Mouse (Mus musculus): ENCODE data around the gene Pik3ip1. TPM values are rescaled to one million over a fixed set of nuclear protein-coding genes. Genes with fewer than 3 reads are reported as not detected.

The Pik3ip1 gene
- total RNA-seq, 2 experiments from 2014 or later: 30.2 to 63.1 TPM

- ATAC-seq (replicated peaks; ENCODE audit: poor library complexity, severe bottlenecking): no peak
Measured at GRCm38 (mm10) chr11:3301075-3301474, 29.1 kb upstream of the Pik3ip1 start.

DNA sequence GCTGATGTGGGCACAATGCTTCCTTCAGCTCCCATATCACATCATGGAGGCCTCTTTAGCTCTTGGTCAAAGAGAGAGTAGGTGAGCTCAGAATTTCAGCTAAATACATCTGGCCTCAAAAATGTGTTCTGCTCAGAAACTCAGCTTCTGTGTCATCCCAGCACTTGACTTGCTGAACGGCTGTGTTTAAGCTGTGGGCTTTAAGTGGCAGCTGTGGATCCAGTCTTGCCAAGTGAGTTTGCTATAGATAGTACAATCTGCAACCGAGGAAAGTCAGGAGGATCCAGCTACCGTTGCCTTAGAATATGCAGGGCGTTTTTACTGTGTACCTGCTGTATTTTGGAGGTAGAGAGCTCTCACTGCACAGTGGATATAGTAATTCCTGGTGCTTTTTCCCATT, 27.8 kb upstream of the Pik3ip1 start:
- no peak for ATAC-seq (replicated peaks; ENCODE audit: poor library complexity, severe bottlenecking)

GRCm38 (mm10) chr11:3302792-3303191, 27.4 kb upstream of the Pik3ip1 start:
- no peak for ATAC-seq (replicated peaks; ENCODE audit: poor library complexity, severe bottlenecking)

GRCm38 (mm10) chr11:3305821-3306220, 24.4 kb upstream of the Pik3ip1 start:
- ATAC-seq (replicated peaks; ENCODE audit: poor library complexity, severe bottlenecking): no peak

DNA sequence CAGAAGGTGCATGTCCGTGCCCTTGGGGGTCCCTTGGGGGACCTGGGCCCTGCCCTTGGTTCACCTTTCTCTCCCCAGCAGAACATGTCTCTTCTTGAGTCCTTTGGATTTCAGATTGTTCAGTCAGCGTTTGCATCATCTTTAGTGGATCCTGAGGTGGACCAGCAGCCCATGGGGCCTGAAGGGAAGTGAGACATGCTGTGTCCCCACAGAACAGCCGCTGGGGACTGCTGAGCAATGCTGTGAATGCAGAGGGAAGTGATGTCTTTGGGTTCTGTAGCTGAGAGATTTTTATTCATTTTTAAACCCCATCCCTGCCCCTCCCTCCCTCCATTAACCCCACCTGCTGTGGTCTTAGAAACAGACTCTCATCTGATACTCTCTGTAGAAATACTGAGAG, 22.3 kb upstream of the Pik3ip1 start:
- peak; percentile 83 for ATAC-seq (replicated peaks; ENCODE audit: poor library complexity, severe bottlenecking)

DNA sequence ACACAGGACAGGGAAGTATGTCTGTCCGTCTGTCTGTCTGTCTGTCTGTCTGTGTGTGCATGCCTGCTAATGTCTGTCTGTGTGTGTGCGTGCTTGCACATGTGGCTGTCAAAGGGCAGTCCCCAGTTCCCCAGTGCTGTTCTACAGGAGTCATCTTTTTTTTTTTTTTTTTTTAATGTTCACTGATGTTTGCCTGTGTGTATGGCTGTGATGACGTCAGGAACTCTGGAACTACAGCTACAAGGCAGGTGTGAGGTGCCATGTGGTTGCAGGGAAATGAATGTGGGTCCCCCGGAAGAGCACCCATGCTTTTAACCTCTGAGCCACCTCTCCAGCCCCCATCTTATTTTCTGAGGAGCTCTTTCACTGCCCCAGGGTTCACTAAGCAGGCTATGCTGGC, 20.3 kb upstream of the Pik3ip1 start:
- ATAC-seq (replicated peaks; ENCODE audit: poor library complexity, severe bottlenecking): no peak

GRCm38 (mm10) chr11:3310789-3311585, 19.2 kb upstream of the Pik3ip1 start:
- peak; percentile 34 for ATAC-seq (replicated peaks; ENCODE audit: poor library complexity, severe bottlenecking)

DNA sequence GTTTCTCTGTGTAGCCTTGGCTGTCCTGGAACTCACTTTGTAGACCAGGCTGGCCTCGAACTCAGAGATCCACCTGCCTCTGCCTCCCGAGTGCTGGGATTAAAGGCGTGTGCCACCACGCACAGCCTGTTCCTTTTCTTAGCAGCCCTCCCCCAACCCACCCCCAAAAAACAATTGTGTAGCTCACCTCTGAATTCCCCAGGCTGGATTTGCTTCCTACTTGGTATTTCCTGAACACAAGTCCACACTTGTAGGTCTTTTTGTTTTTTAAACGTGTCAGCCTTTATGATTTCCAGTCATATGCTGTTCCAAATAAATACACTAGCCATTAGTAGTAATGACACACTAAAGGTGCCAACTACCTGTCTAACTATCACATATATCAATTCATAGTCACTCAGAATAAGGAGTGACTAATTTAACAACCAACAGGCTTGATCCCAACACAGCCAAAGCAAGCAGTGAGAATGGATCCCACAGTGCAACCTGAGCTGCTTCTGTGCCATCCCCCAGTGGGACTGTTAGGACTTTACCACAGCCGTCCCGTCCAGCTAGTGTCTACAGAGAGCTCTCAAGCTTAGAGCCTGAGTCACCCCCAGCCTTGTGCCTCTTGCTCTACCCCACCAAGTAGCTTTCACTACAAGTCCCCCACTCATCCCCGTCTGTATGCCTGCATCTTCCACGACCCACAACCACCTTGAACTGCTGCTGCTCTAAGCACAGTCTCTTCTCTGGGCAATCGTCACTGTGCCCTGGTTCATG, 18.4 kb upstream of the Pik3ip1 start:
- ATAC-seq (replicated peaks; ENCODE audit: poor library complexity, severe bottlenecking): no peak

GRCm38 (mm10) chr11:3313294-3313693, 16.9 kb upstream of the Pik3ip1 start:
- ATAC-seq (replicated peaks; ENCODE audit: poor library complexity, severe bottlenecking): peak; percentile 24; the same call in 1 of the 2 replicates

DNA sequence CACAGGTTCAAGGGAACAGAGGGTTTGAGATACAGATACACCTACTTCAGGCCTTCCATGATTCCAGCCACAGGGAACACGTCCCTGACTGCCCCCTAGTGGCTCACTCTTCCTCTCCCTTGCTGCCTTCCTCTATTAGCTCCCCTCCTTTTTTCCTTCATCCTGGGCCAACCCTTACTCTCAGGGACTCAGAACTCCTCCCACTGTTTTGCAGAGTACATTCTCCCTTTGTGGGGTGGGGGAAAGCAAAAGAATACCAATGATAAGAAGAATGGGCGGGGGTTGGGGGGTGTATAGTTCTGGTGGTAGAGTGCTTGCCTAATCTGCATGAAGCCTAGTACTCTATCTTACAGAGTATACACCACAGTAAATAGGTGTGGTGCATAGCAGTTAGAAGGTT, 16.1 kb upstream of the Pik3ip1 start:
- ATAC-seq (replicated peaks; ENCODE audit: poor library complexity, severe bottlenecking): peak; percentile 76

GRCm38 (mm10) chr11:3318286-3318685, 11.9 kb upstream of the Pik3ip1 start:
- no peak for ATAC-seq (replicated peaks; ENCODE audit: poor library complexity, severe bottlenecking)

DNA sequence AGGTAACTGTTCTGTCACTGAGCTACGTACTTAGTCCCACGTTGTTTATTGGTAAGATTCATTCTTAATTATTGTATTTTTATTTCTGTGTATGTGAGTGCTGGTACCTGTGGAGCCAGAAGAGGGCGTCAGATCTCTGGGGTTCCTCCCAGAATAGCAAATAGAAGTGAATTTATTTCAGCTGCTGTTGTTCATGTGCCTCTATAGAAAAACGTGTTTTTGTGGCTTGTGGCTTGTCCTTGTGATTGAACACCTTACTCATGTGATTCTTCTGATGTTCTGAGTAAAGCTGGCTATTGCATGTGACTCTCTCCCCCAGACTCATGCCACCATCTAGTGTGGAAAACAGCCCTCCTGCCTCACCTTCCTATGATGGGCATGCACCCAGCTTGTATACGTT, 1.9 kb upstream of the Pik3ip1 start:
- ATAC-seq (replicated peaks; ENCODE audit: poor library complexity, severe bottlenecking): no peak

DNA sequence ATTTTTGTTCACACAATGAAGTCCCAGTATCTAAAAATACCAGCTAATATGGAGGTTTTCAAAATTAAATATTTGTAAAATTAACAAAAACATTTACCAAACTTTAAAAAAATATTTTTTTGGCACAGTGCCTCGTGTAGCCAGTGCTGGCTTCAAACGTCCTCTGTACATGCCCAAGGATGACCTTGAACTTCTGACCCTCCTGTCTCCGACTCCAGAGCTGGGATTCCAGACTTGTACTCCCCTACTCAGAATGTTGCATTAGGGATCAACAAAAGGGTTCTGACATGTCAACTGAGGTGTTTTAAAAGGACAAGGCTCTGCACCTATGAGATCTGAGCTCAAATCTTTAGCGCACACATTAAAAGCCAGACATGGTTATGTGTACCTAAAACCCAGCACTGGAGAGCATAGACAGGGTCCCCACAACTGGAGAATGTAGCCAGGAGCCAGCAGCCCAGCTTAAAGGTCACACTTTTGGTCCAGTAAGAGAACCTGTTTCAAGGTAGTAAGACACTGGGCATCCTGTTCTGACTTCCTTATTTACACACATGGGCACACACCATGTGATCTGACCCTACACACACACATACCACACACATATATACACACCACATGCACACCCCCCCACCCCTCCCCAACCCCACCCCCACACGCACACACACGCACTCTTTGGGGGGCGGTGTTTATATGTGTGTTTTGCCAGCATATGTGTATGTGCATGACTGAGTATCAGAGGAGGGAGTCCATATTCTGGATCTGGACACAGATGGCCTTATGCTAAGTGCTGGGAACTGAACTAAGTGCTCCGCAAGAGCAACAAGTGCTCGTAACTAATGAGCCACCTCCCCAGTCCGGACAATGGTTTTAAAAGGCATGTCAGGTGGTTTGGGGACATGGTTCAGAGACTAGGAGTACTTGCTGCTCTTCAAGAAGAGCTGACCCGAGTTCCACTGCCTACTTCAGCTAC, 1.1 kb upstream of the Pik3ip1 start:
- ATAC-seq (replicated peaks; ENCODE audit: poor library complexity, severe bottlenecking): 0 out of 2 replicates have a peak, but pooled peaks have one; percentile 6

DNA sequence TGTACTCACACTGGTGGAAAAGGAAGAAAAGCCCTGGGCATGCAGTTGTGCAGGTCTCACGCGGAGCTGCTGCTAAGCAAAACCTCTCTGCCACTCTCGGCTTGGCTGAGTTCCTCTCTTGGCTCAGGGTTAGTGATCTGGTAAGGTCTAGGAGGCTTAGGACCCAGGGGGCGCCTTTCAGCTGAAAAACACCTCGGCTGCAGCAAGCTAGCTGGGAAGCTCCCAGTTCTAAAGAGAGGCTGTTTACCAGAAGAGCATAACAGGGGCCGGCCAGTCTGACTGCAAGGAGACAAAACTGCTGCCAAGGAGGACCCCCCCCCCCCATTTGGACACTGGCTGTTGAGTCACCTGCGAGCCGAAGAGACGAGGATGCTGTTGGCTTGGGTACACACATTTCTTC, 365 bp downstream of the Pik3ip1 start:
- ATAC-seq (replicated peaks; ENCODE audit: poor library complexity, severe bottlenecking): peak; percentile 42

- ATAC-seq (replicated peaks; ENCODE audit: poor library complexity, severe bottlenecking): no peak
Measured at GRCm38 (mm10) chr11:3330991-3331750, 970 bp downstream of the Pik3ip1 start.

DNA sequence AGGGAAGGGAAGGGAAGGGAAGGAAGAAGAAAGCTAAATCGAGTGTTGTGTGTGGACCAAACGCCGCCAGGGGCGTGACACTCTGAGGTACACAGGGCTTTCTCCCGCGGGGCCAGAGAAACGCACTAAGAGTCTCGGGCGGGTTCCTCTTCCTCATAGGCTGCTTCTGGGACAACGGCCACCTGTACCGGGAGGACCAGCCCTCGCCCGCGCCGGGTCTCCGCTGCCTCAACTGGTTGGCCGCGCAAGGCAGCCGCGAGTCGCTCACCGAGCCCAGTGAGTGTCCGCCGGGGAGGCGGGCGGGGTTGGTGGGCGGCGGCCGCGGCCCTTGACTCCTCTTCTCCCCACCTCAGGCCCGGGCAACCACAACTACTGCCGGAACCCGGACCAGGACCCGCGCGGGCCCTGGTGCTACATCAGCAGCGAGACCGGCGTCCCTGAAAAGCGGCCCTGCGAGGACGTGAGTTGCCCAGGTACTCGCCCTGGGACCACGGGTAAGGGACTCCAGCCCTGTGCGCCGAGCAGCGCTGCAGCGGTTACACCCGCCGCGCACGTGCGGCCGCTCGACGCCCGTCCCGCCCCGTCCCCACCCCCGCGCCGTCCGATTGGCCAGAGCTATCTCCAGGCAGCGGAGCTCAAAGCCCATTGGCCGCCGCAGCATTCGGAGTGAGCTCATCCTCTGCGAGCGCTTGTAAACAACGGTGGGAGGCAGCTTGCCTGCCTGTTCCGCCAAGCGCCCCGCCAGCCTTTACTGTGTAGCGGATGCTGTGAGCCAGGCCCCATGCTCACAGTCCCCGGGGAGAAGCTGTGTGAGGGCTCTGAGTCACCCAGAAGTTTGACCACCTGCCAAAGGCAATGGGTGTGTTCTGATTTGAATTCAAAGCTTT, 1.8 kb downstream of the Pik3ip1 start:
- ATAC-seq (replicated peaks; ENCODE audit: poor library complexity, severe bottlenecking): peak; percentile 57

DNA sequence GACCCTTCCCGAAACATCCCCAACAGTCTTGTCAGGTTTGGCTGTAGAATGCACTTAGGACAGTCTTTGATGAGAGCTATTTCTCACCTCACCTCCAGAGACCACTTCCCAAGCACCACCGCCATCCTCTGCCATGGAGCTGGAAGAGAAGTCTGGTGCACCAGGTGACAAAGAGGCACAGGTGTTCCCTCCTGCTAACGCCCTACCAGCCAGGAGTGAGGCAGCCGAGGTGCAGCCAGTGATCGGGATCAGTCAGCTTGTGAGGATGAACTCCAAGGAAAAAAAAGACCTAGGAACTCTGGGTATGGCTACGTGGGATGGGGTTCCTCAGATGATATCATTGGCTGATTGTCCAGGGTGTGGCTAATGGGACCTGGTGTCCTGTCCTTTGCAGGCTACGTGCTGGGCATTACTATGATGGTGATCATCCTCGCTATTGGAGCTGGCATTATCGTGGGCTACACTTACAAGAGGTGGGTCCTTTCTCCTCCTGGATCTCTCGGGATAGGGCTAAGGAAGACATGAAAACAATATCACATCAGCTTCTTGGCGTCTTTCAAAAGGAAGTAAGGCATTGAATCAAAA, 3.0 kb downstream of the Pik3ip1 start:
- ATAC-seq (replicated peaks; ENCODE audit: poor library complexity, severe bottlenecking): no peak

DNA sequence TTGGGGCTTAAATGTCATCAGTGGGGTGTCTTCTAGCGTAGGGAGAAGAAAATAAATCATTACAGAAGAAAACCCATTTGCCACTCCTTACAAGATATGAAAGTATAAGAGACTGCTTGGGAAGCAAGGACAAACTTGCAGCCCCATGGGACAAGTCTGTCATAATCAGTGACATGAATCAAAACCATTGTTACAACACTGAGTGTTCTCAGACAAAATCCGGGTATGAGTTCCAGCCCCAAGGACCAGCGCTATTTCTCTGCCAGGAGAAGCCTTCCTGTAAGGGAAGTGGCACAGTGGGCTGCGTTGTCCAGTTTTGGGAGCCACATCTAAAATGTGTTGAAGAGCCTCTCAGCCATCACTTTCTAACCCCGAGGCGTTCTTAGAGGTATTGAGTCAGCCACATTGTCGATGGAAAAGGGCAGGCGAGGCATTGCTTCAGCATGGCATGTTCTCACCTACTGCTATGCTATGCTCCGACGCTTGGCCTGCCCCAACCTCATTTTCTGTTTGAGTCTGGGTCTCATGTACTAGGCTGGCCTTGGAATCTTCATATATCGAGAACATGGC, 4.0 kb downstream of the Pik3ip1 start:
- no peak for ATAC-seq (replicated peaks; ENCODE audit: poor library complexity, severe bottlenecking)
